Mouse (Mus musculus) heart, adult 2 months (tissue): ENCODE data around the gene Ppp1r16b. TPM values are rescaled to one million over a fixed set of nuclear protein-coding genes. Genes with fewer than 3 reads are reported as not detected.

Experiments
- DNase-seq, 2 experiments: peaks; one replicate each; pipeline ENCODE4 v3.0.0; 2021
- H3K27ac ChIP-seq: fragments of 200-600 bp; 2 replicates; pipeline ENCODE4 v1.8.1; 2022
- H3K27me3 ChIP-seq: fragments of 200-500 bp; 2 replicates; pipeline ENCODE4 v1.6.1; 2012; ENCODE audit warnings: mild to moderate bottlenecking, low read length, inconsistent platforms, mixed read lengths; ENCODE audit not compliant: control insufficient read depth, insufficient read depth
- H3K36me3 ChIP-seq: fragments of 200-500 bp; 2 replicates; pipeline ENCODE4 v1.6.1; 2012; ENCODE audit warnings: low read length, inconsistent platforms; ENCODE audit not compliant: control insufficient read depth, insufficient read depth
- H3K4me1 ChIP-seq: fragments of 200-500 bp; 2 replicates; pipeline ENCODE4 v1.6.1; 2011; ENCODE audit warnings: low read length; ENCODE audit not compliant: control insufficient read depth, insufficient read depth
- H3K4me3 ChIP-seq: fragments of 200-600 bp; 2 replicates; pipeline ENCODE4 v1.8.1; 2022
- H3K79me2 ChIP-seq: fragments of 200-500 bp; replicated peaks from 2 replicates; pipeline ENCODE4 v1.6.1; 2012; ENCODE audit warnings: mild to moderate bottlenecking, inconsistent platforms, low read length, moderate library complexity, mixed read lengths; ENCODE audit not compliant: control insufficient read depth, insufficient read depth
- H3K9ac ChIP-seq: fragments of 200-500 bp; 2 replicates; pipeline ENCODE4 v1.6.1; 2012; ENCODE audit warnings: low read depth, mild to moderate bottlenecking, control low read depth, inconsistent platforms, low read length, mixed read lengths
- CTCF ChIP-seq: fragments of 200-600 bp; IDR thresholded peaks from 2 replicates; pipeline ENCODE4 v1.8.1; 2022; ENCODE audit warnings: antibody characterized with exemption, mild to moderate bottlenecking, moderate library complexity
- EP300 ChIP-seq: fragments of 200-500 bp; IDR thresholded peaks from 2 replicates; pipeline ENCODE4 v1.6.1; 2011; ENCODE audit warnings: low read depth, low read length, control low read depth; ENCODE audit not compliant: insufficient read depth
- POLR2A ChIP-seq: fragments of 200-500 bp; IDR thresholded peaks from 2 replicates; pipeline ENCODE4 v1.6.1; 2011; ENCODE audit warnings: mild to moderate bottlenecking, low read depth, low read length, control low read depth; ENCODE audit not compliant: insufficient read depth
- WGBS: fragments of 180-500 bp; shearing (Covaris S2); methylation state at CpG from one replicate; pipeline ENCODE4 v1.1.7; 2018; 5-methylcytosine and 5-hydroxymethylcytosine counted together
- intact Hi-C: fragments of 180-260 bp; cut with DNase I; formaldehyde crosslinking; loops from one replicate; pipeline ENCODE4 v1.15.1; 2025
- polyA plus RNA-seq: library from polyadenylated mRNA; depleted of rRNA; stranded (reverse); fragments of >200 nt; gene quantifications from 2 replicates; pipeline ENCODE4 v1.2.3, GENCODE M21; 2012
- total RNA-seq, 2 experiments: library from RNA; stranded (reverse); gene quantifications; 2 replicates each; pipeline ENCODE4 v1.2.3; 2021

Ppp1r16b gene
- total and polyA plus RNA-seq, 3 experiments = 3.3 to 12.3 (median 10.4) TPM

- 67% methylated on average over 6 of the region's 6 CpGs for WGBS
- intact Hi-C loops = loop anchor here (2.0 to 5.0 kb wide), 2 partner anchors 32 to 45 kb away; no protein-coding TSS in a partner anchor
- no peak overlapping the region for H3K9ac ChIP-seq
Observed at GRCm38 (mm10) chr2:158699908-158700307, 34.7 kb downstream of the Ppp1r16b start.

GRCm38 (mm10) chr2:158700535-158701256 lies 35.5 kb downstream of the Ppp1r16b start:
- intact Hi-C loops = loop anchor here (2.0 kb wide), 1 partner anchor 44 kb away; no protein-coding TSS in a partner anchor
- WGBS = 87% methylated on average over 17 of the region's 17 CpGs
- DNase-seq = no peak
- TF ChIP-seq EP300 (no peak), CTCF (no peak), POLR2A (no peak)
- peaks cover 10% of the 10 kb centered on the region for H3K4me1 ChIP-seq
- H3K79me2 ChIP-seq = no peaks in the 10 kb centered on the region
- no peak overlapping the region for H3K4me3 ChIP-seq
- peaks cover 6% of the 10 kb centered on the region for H3K36me3 ChIP-seq
- H3K9ac ChIP-seq = no peak overlapping the region
- no peak overlapping the region; the same call in 1 of the 2 replicates for H3K27ac ChIP-seq
- no peaks in the 10 kb centered on the region for H3K27me3 ChIP-seq

More at GRCm38 (mm10) chr2:158699908-158700307, 34.7 kb downstream of the Ppp1r16b start:
- Histone ChIP-seq H3K27ac (no peak overlapping the region), H3K4me1 (peaks cover 10% of the 10 kb centered on the region), H3K79me2 (no peaks in the 10 kb centered on the region), H3K36me3 (peaks cover 6% of the 10 kb centered on the region), H3K27me3 (no peaks in the 10 kb centered on the region), H3K4me3 (no peak overlapping the region)
- TF ChIP-seq CTCF (no peak), POLR2A (no peak), EP300 (no peak)
- no peak for DNase-seq

- peak overlapping the region; percentile 86 for H3K27ac ChIP-seq
- TF ChIP-seq CTCF (no peak), POLR2A (no peak), EP300 (no peak)
Observed at GRCm38 (mm10) chr2:158701505-158701904, 36.3 kb downstream of the Ppp1r16b start.

GRCm38 (mm10) chr2:158702176-158702575 lies 37.0 kb downstream of the Ppp1r16b start:
- no peaks in the 10 kb centered on the region for H3K79me2 ChIP-seq
- H3K27me3 ChIP-seq = no peaks in the 10 kb centered on the region
- DNase-seq = no peak
- peaks cover 6% of the 10 kb centered on the region for H3K36me3 ChIP-seq
- H3K4me1 ChIP-seq = peaks cover 5% of the 10 kb centered on the region
- H3K4me3 ChIP-seq = no peak overlapping the region; the same call in 1 of the 2 replicates
- H3K27ac ChIP-seq = peak overlapping the region; percentile 86
- TF ChIP-seq EP300 (no peak), POLR2A (no peak), CTCF (no peak)
- 35% methylated on average over 5 of the region's 5 CpGs for WGBS
- intact Hi-C loops = no loop called here
- H3K9ac ChIP-seq = no peak overlapping the region

More at GRCm38 (mm10) chr2:158701505-158701904, 36.3 kb downstream of the Ppp1r16b start:
- intact Hi-C loops = loop anchor here (2.0 kb wide), 1 partner anchor 43 kb away; no protein-coding TSS in a partner anchor
- 54% methylated on average over 9 of the region's 9 CpGs for WGBS
- H3K36me3 ChIP-seq = peaks cover 6% of the 10 kb centered on the region
- H3K4me1 ChIP-seq = peaks cover 7% of the 10 kb centered on the region
- H3K79me2 ChIP-seq = no peaks in the 10 kb centered on the region
- H3K9ac ChIP-seq = no peak overlapping the region
- H3K27me3 ChIP-seq = no peaks in the 10 kb centered on the region
- no peak overlapping the region for H3K4me3 ChIP-seq
- DNase-seq = no peak

- no peaks in the 10 kb centered on the region for H3K79me2 ChIP-seq
- no peak overlapping the region for H3K9ac ChIP-seq
- H3K27ac ChIP-seq = no peak overlapping the region
- peaks cover 7% of the 10 kb centered on the region for H3K4me1 ChIP-seq
- H3K27me3 ChIP-seq = no peaks in the 10 kb centered on the region
- no peak for DNase-seq
- peaks cover 6% of the 10 kb centered on the region for H3K36me3 ChIP-seq
- H3K4me3 ChIP-seq = no peak overlapping the region
- 71% methylated on average over 3 of the region's 3 CpGs for whole genome bisulfite sequencing
- intact Hi-C loops = no loop called here
- peak; percentile 37 for TF ChIP-seq CTCF
- TF ChIP-seq EP300 = no peak
Observed at GRCm38 (mm10) chr2:158704720-158705119, 39.5 kb downstream of the Ppp1r16b start.

GRCm38 (mm10) chr2:158705529-158705928 lies 40.3 kb downstream of the Ppp1r16b start:
- intact Hi-C loops = no loop called here
- H3K79me2 ChIP-seq = no peaks in the 10 kb centered on the region
- H3K36me3 ChIP-seq = peaks cover 6% of the 10 kb centered on the region
- TF ChIP-seq POLR2A (no peak), EP300 (no peak), CTCF (no peak)
- H3K27me3 ChIP-seq = no peaks in the 10 kb centered on the region
- WGBS = 83% methylated on average over 6 of the region's 6 CpGs
- H3K27ac ChIP-seq = no peak overlapping the region
- no peak for DNase-seq
- no peak overlapping the region for H3K4me3 ChIP-seq
- H3K4me1 ChIP-seq = peaks cover 7% of the 10 kb centered on the region
- no peak overlapping the region for H3K9ac ChIP-seq
